Mouse (Mus musculus): ENCODE results near the gene Vwa5b1. TPM values are rescaled to one million over a fixed set of nuclear protein-coding genes. Genes with fewer than 3 reads are reported as not detected.

Gene Vwa5b1
- polyA plus RNA-seq, 1 experiment from 2014 or later = 0.13 TPM

DNA sequence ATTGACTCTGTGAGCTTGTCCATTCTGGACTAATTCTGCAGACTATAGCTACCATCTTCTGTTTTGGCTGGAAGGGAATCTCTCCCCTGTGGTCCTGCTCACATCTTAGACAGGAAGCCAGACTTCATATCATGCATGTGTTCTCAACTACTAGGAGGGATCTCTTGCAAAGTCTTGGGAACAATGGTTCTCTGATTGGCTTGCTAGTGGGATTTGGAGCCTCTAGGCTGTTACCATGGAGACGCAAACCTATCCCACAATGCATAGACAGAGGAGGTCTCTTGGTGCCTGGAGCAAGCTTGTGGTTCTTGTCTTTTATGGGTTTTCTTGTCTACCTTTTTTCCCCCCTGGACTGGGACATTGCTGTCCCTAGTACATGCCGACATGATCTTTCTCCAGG is 67.4 kb downstream of the Vwa5b1 start:
- no peak overlapping the region for H3K4me2 ChIP-seq (ENCODE audit: low read depth, low read length, severe bottlenecking)
- no peaks in the 10 kb centered on the region for H3K9me3 ChIP-seq (ENCODE audit: control insufficient read depth, low read length)
- no peaks in the 10 kb centered on the region for H3K36me3 ChIP-seq (ENCODE audit: control insufficient read depth, insufficient read depth, low read length)
- H3K9ac ChIP-seq (ENCODE audit: low read length) = no peak overlapping the region
- no peak for DNase-seq (ENCODE audit: low spot score)
- no peak overlapping the region for H3K4me3 ChIP-seq (ENCODE audit: low read depth, low read length)
- WGBS = 76% methylated on average over 2 of the region's 2 CpGs
- no peak overlapping the region for H3K27ac ChIP-seq (ENCODE audit: low read depth, low read length)
- no peaks in the 10 kb centered on the region for H3K27me3 ChIP-seq (ENCODE audit: control insufficient read depth, insufficient read depth, low read length)
- no peak for ATAC-seq (replicated peaks; ENCODE audit: low FRiP score)
- H3K4me1 ChIP-seq (replicated peaks; ENCODE audit: control insufficient read depth, insufficient read depth, low read length) = peaks cover 4% of the 10 kb centered on the region; the same call in 1 of the 2 replicates

DNA sequence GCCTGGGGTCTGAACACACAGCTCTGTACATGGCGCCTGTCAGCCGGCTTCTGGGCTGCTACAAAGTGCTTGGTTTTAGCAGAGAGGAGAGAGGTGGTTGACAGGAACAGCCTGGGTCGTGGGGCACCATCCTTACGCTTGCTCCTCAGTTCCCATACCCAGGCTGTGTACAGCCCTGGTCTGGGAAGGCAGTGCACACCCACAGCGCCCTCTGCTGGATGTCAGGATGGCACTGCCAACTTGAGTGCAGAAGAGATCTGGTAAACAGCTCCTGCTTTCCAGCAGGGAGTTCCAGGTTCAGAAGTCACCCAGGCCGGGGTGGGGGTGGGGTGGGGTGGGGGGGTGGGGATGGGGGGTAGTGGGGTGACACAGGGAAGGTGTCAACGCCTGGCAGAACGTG is 73.7 kb downstream of the Vwa5b1 start:
- Histone ChIP-seq H3K4me2 (ENCODE audit: low read depth, low read length, severe bottlenecking) (no peak overlapping the region), H3K9ac (ENCODE audit: low read length) (no peak overlapping the region), H3K4me3 (ENCODE audit: low read depth, low read length) (no peak overlapping the region), H3K27ac (ENCODE audit: low read depth, low read length) (no peak overlapping the region), H3K36me3 (ENCODE audit: control insufficient read depth, insufficient read depth, low read length) (no peaks in the 10 kb centered on the region), H3K4me1 (replicated peaks; ENCODE audit: control insufficient read depth, insufficient read depth, low read length) (no peaks in the 10 kb centered on the region), H3K9me3 (ENCODE audit: control insufficient read depth, low read length) (no peaks in the 10 kb centered on the region), H3K27me3 (ENCODE audit: control insufficient read depth, insufficient read depth, low read length) (peaks cover 2% of the 10 kb centered on the region; the same call in 1 of the 2 replicates)
- ATAC-seq (replicated peaks; ENCODE audit: low FRiP score) (no peak; the same call in 1 of the 2 replicates), DNase-seq (ENCODE audit: low spot score) (peak; percentile 92)
- 10% methylated on average over 8 of the region's 8 CpGs for WGBS

DNA sequence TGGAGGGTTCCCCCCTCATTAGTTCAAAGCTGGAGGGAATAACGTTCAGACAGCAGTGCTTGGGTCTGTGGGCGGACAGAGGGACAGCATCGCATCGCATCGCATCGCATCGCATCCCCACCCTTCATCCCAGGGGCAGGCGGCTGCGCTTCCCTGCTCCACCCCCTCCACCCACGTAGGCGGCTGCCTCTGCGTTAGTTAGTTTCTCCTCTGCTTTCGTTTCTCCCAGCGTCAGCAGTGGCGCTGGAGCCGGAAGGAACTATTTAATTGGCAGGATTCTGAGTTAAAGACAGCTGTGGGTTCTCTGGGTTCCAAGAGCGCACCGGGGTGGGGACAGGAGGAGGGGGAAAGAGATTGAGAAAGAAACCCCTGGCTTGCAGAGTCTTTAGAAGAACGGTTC is 80.2 kb downstream of the Vwa5b1 start:
- DNase-seq (ENCODE audit: low spot score) = peak; percentile 57
- H3K4me2 ChIP-seq (ENCODE audit: low read depth, low read length, severe bottlenecking) = peak overlapping the region; percentile 38
- no peaks in the 10 kb centered on the region for H3K9me3 ChIP-seq (ENCODE audit: control insufficient read depth, low read length)
- H3K4me3 ChIP-seq (ENCODE audit: low read depth, low read length) = peak overlapping the region; percentile 11; the same call in 1 of the 2 replicates
- H3K27me3 ChIP-seq (ENCODE audit: control insufficient read depth, insufficient read depth, low read length) = peaks cover 21% of the 10 kb centered on the region; the same call in 1 of the 2 replicates
- peak overlapping the region; percentile 29; the same call in 1 of the 2 replicates for H3K9ac ChIP-seq (ENCODE audit: low read length)
- no peaks in the 10 kb centered on the region for H3K36me3 ChIP-seq (ENCODE audit: control insufficient read depth, insufficient read depth, low read length)
- H3K27ac ChIP-seq (ENCODE audit: low read depth, low read length) = no peak overlapping the region
- no peak for ATAC-seq (replicated peaks; ENCODE audit: low FRiP score)
- H3K4me1 ChIP-seq (replicated peaks; ENCODE audit: control insufficient read depth, insufficient read depth, low read length) = peaks cover 8% of the 10 kb centered on the region
- under 1% methylated on average over 19 of the region's 19 CpGs for WGBS

DNA sequence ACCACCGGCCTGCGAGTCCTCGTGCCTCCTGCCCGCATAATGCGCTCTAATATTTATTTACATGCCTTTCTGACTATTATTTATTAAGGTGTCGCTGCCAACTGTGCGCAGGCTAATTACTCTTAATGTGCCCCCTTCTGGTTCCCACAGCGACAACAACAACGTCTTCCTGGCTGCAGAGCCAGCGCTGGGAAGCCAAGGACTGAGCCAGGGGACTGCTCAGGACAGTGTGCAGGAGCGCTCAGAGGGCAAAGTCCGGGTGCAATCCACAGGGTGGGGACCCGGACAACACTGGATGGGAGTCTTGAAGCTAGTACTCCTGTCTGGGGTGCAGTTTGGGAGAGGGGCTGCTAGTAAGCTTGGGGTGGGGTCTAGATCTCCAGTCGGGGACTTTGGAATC is 80.8 kb downstream of the Vwa5b1 start:
- no peak overlapping the region for H3K4me3 ChIP-seq (ENCODE audit: low read depth, low read length)

DNA sequence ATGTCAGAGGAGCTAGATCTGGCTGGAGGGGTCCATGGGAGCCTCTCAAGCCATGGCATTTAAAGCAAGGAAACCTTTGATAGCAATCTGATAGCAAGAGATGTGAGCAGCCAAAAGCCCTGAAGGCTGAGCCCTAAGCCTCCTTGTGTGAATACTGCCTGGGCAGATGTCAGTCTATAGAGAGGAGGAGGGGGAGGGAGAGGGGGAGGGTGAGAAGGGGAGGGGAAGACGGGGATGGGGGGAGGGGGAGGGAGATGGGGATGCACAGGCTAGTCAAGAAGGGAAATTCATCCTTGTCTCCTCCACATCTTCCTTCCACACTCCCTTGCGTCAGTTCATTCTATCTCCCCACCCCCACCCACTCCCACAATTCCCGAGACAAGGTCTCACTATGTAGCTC is 81.4 kb downstream of the Vwa5b1 start:
- no peak overlapping the region for H3K4me2 ChIP-seq (ENCODE audit: low read depth, low read length, severe bottlenecking)
- peaks cover 8% of the 10 kb centered on the region for H3K4me1 ChIP-seq (replicated peaks; ENCODE audit: control insufficient read depth, insufficient read depth, low read length)
- H3K27ac ChIP-seq (ENCODE audit: low read depth, low read length) = no peak overlapping the region
- H3K9ac ChIP-seq (ENCODE audit: low read length) = no peak overlapping the region
- peaks cover 21% of the 10 kb centered on the region; the same call in 1 of the 2 replicates for H3K27me3 ChIP-seq (ENCODE audit: control insufficient read depth, insufficient read depth, low read length)
- WGBS = 16% methylated on average over 3 of the region's 3 CpGs
- no peaks in the 10 kb centered on the region for H3K36me3 ChIP-seq (ENCODE audit: control insufficient read depth, insufficient read depth, low read length)
- DNase-seq (ENCODE audit: low spot score) (no peak), ATAC-seq (replicated peaks; ENCODE audit: low FRiP score) (no peak)
- no peak overlapping the region for H3K4me3 ChIP-seq (ENCODE audit: low read depth, low read length)
- H3K9me3 ChIP-seq (ENCODE audit: control insufficient read depth, low read length) = no peaks in the 10 kb centered on the region

More for the DNA sequence above, 80.8 kb downstream of the Vwa5b1 start:
- Histone ChIP-seq H3K4me1 (replicated peaks; ENCODE audit: control insufficient read depth, insufficient read depth, low read length) (peaks cover 8% of the 10 kb centered on the region), H3K9ac (ENCODE audit: low read length) (no peak overlapping the region), H3K27ac (ENCODE audit: low read depth, low read length) (no peak overlapping the region), H3K36me3 (ENCODE audit: control insufficient read depth, insufficient read depth, low read length) (no peaks in the 10 kb centered on the region), H3K27me3 (ENCODE audit: control insufficient read depth, insufficient read depth, low read length) (peaks cover 21% of the 10 kb centered on the region; the same call in 1 of the 2 replicates), H3K9me3 (ENCODE audit: control insufficient read depth, low read length) (no peaks in the 10 kb centered on the region), H3K4me2 (ENCODE audit: low read depth, low read length, severe bottlenecking) (peak overlapping the region; percentile 38; the same call in 1 of the 2 replicates)
- ATAC-seq (replicated peaks; ENCODE audit: low FRiP score) (no peak), DNase-seq (ENCODE audit: low spot score) (no peak)
- WGBS = 2% methylated on average over 14 of the region's 14 CpGs

DNA sequence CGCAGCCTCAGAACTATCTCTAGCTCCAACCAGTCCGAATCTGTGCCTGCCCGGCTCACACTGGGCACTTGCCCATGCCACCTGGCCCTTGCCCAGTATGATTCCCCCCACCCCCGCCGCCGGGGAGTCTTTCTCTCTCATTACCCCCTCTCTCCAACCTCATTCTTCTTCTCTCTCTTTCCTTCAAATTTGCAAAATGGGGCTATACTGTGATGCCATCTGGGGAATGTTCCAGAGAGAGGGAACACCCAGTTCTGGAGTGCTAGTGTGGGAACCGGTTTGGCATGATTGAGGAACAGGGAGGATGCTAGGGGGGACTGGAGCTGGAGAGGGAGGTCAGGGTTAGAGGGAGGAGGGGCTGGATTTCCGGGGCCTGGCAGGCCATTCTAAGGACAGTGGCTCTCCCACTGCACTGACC is 82.2 kb downstream of the Vwa5b1 start:
- no peak for DNase-seq (ENCODE audit: low spot score)

DNA sequence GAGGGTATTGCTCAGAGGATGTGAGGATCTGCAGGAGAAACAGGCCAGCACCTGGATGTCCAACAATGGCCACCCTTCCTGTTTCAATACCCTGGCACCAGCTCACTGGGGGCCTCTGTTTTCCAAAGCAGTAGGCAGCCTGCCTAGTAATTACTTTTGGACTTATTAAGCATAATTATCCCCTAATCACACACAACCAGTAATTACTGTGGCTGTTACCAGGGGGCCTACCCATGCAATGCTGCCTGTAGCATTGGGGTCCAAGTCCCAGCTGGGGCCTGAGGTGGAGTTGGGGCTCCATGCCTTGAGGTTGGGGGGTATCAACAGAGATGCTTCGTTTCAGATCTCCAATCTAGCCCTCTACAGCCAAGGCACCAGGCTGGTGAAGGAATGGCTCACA is 82.6 kb downstream of the Vwa5b1 start:
- H3K36me3 ChIP-seq (ENCODE audit: control insufficient read depth, insufficient read depth, low read length) = no peaks in the 10 kb centered on the region
- no peak overlapping the region for H3K4me3 ChIP-seq (ENCODE audit: low read depth, low read length)
- ATAC-seq (replicated peaks; ENCODE audit: low FRiP score) = no peak
- H3K4me2 ChIP-seq (ENCODE audit: low read depth, low read length, severe bottlenecking) = no peak overlapping the region
- 36% methylated on average over 1 of the region's 1 CpGs for WGBS
- DNase-seq (ENCODE audit: low spot score) = no peak
- no peaks in the 10 kb centered on the region for H3K9me3 ChIP-seq (ENCODE audit: control insufficient read depth, low read length)
- H3K27ac ChIP-seq (ENCODE audit: low read depth, low read length) = no peak overlapping the region
- peaks cover 11% of the 10 kb centered on the region for H3K4me1 ChIP-seq (replicated peaks; ENCODE audit: control insufficient read depth, insufficient read depth, low read length)
- peaks cover 21% of the 10 kb centered on the region; the same call in 1 of the 2 replicates for H3K27me3 ChIP-seq (ENCODE audit: control insufficient read depth, insufficient read depth, low read length)
- no peak overlapping the region for H3K9ac ChIP-seq (ENCODE audit: low read length)

More for the DNA sequence above, 82.2 kb downstream of the Vwa5b1 start:
- peaks cover 21% of the 10 kb centered on the region; the same call in 1 of the 2 replicates for H3K27me3 ChIP-seq (ENCODE audit: control insufficient read depth, insufficient read depth, low read length)
- ATAC-seq (replicated peaks; ENCODE audit: low FRiP score) = no peak
- no peak overlapping the region for H3K4me2 ChIP-seq (ENCODE audit: low read depth, low read length, severe bottlenecking)
- H3K9me3 ChIP-seq (ENCODE audit: control insufficient read depth, low read length) = no peaks in the 10 kb centered on the region
- no peak overlapping the region for H3K27ac ChIP-seq (ENCODE audit: low read depth, low read length)
- H3K36me3 ChIP-seq (ENCODE audit: control insufficient read depth, insufficient read depth, low read length) = no peaks in the 10 kb centered on the region
- peaks cover 8% of the 10 kb centered on the region for H3K4me1 ChIP-seq (replicated peaks; ENCODE audit: control insufficient read depth, insufficient read depth, low read length)
- no peak overlapping the region for H3K9ac ChIP-seq (ENCODE audit: low read length)
- H3K4me3 ChIP-seq (ENCODE audit: low read depth, low read length) = no peak overlapping the region
- WGBS = 70% methylated on average over 8 of the region's 8 CpGs

DNA sequence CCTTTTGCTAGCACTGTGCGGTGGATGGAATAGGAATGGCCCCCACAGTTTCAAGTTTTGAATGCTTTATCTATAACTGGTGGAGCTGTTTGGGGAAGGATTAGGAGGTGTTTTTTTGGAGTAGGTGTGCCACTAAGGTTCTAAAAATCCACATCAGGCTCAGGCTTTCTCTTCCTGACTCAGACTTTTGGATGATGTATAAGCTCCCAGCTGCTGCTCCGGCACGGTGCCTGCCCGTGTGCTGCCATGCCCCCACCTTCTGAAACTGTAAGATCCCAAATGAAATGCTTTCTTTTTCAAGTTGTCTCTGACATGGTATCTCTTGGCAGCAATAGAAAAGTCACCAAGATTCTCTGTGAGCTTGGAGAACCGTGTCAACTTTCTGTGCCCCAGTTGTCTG is 84.1 kb downstream of the Vwa5b1 start:
- Histone ChIP-seq H3K4me1 (replicated peaks; ENCODE audit: control insufficient read depth, insufficient read depth, low read length) (peaks cover 12% of the 10 kb centered on the region), H3K36me3 (ENCODE audit: control insufficient read depth, insufficient read depth, low read length) (no peaks in the 10 kb centered on the region), H3K4me3 (ENCODE audit: low read depth, low read length) (no peak overlapping the region), H3K27ac (ENCODE audit: low read depth, low read length) (no peak overlapping the region), H3K9ac (ENCODE audit: low read length) (no peak overlapping the region), H3K4me2 (ENCODE audit: low read depth, low read length, severe bottlenecking) (no peak overlapping the region), H3K9me3 (ENCODE audit: control insufficient read depth, low read length) (no peaks in the 10 kb centered on the region), H3K27me3 (ENCODE audit: control insufficient read depth, insufficient read depth, low read length) (peaks cover 19% of the 10 kb centered on the region; the same call in 1 of the 2 replicates)
- ATAC-seq (replicated peaks; ENCODE audit: low FRiP score) = no peak
- WGBS = 84% methylated on average over 5 of the region's 5 CpGs
- DNase-seq (ENCODE audit: low spot score) = no peak

DNA sequence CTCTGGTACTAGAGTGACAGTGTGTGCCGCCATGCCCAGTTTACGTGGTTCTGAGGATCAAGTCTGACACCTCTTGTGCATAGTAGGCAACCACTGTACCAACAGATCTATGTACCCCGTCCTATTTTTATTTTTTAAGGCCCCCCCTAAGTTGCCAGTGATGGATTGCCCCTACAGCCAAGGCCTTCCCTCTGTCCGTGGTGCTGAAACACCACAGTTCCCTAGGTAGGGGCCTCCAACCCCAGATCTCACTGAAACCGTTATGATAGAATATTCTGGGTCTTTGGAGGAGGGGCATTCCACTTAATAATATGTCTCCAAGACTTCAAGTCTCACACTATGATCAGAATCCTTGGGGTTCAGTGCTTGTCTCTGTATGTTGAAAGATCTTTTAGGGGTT is 85.1 kb downstream of the Vwa5b1 start:
- DNase-seq (ENCODE audit: low spot score) (no peak), ATAC-seq (replicated peaks; ENCODE audit: low FRiP score) (no peak)
- no peaks in the 10 kb centered on the region for H3K9me3 ChIP-seq (ENCODE audit: control insufficient read depth, low read length)
- H3K4me2 ChIP-seq (ENCODE audit: low read depth, low read length, severe bottlenecking) = no peak overlapping the region
- no peak overlapping the region for H3K27ac ChIP-seq (ENCODE audit: low read depth, low read length)
- no peak overlapping the region for H3K4me3 ChIP-seq (ENCODE audit: low read depth, low read length)
- WGBS = 58% methylated on average over 5 of the region's 5 CpGs
- no peak overlapping the region for H3K9ac ChIP-seq (ENCODE audit: low read length)
- peaks cover 10% of the 10 kb centered on the region for H3K4me1 ChIP-seq (replicated peaks; ENCODE audit: control insufficient read depth, insufficient read depth, low read length)
- peaks cover 14% of the 10 kb centered on the region; the same call in 1 of the 2 replicates for H3K27me3 ChIP-seq (ENCODE audit: control insufficient read depth, insufficient read depth, low read length)
- H3K36me3 ChIP-seq (ENCODE audit: control insufficient read depth, insufficient read depth, low read length) = no peaks in the 10 kb centered on the region
